Mouse (Mus musculus) layer of hippocampus, postnatal 36 days (tissue): ENCODE measurements around the gene Prkaca. TPM values are rescaled to one million over a fixed set of nuclear protein-coding genes. Genes with fewer than 3 reads are reported as not detected.
A peak's percentile ranks its signal among the peaks of the same experiment; 100 is the strongest.

ENCODE experiments used
- DNase-seq, 2 experiments: peaks; one replicate each; pipeline ENCODE4 v3.0.0; 2022
- microRNA-seq, 2 experiments: library from miRNA; unstranded; fragments of <30 nt; microRNA quantifications; one replicate each; pipeline ENCODE4 v1.2.0; 2021
- total RNA-seq, 2 experiments: library from RNA; stranded (reverse); gene quantifications; 2 replicates each; pipeline ENCODE4 v1.2.3; 2021

The Prkaca gene
- total RNA-seq, 2 experiments from 2014 or later: 239 to 256 TPM

- DNase-seq: peak; percentile 68 to 71
Observed at GRCm38 (mm10) chr8:84039050-84039449, 66.3 kb downstream of the Prkaca start.

DNA sequence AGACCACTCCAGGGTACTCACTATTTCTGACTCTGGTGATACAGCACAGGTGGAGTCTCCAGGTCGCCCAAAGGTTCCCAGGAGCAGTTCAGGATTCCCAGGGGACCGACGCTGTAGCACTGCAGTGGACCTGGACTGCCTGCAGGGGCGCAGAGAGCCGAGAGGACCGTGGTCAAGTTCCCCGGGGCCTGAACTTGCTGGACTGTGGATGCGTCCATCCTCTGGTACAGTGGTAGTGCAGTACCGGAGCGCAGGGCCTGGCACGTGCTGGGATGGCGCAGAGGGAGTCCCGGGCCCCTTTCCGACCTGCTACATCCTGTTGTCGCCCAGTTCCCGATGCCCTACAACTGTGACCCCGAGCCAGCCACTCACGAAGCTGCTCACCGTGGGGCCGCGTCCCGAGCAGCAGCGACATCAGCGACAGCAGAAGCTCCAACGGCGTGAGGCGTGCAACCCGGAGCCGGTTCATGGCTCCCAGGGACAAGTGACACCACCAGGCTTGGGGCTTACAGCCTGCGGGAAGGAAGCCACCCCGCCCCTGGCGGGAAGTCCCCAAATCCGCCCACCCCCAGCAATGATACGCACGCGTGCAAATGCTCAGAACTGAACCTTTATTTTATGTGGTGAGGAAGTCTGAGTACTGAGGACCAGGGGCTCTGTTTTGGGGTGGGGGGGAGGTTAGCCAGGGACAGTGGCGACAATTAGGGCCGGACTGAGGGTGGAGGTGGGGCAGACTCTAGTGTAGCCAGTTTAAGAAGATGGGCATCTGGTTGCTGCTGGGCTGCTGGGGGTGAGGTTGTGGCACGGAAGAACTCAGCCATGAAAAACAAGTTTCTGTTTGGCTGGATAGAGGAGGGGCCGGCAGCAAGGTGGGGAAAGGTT is 69.5 kb downstream of the Prkaca start, which contains the start of gene Il27ra:
Il27ra (minus strand) TSS at position 524 of the 882 bp plus-strand sequence.
- peak; percentile 27 to 29 for DNase-seq

DNA sequence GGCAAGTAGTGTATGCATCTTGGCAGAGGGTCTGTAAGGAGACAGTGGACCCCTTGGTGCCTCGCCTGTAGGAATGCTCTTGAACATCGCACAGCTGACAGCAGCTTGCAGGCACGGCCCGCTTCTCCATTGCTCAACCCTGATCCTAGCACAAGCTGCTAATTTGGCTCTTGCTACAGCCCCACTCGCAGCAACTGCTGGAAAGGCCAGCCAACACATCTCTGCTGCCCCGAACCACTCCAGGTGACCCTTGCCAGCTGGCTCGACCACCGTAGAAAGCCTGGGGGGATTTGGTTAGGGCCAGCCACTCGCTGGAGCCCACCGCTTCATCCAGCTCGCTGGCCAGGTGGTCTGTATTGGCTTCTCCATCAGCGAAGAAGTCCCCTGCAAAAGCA is 70.2 kb downstream of the Prkaca start:
- DNase-seq: no peak

DNA sequence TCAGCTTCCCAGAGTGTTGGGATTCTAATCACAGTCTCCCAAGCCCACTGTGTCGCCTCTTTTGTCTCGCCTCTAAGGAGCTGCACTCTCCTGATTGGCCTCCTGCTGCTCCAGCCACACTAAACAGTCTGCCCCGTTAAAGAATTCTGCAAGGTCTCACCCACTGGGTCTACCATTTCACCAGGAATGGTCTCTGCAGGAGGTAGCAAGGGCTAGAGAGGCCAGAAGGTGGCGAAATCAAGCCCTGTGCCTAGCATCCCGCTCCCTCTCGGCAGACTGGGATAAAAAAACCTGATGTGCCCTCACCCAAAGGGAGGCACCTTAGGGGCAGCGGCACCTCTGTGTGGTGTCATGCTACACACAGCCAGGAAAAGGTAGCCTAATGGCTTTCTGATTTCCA is 71.3 kb downstream of the Prkaca start:
- DNase-seq: no peak

DNA sequence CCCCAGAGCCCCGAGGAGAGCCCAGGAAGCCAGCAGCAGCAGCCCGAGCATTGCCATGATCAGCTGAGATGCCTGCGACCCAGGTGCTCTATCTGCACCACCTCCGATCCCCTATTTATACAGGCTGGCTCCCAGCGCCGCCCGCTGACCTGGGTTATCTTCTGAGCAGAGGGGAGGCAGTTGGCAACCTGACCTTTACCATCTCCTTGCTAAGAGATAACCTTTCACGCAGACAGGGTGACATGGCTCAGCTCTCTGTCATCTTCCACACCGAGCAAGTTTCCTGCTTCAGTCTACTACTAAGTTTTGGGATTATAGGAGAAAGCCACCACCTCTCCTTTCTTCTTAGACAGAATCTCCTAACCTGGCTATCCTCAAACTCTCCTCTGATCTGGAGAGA is 72.1 kb downstream of the Prkaca start, which contains the start of gene Rln3:
Rln3 (minus strand) TSS at position 101 of the 400 bp plus-strand sequence.
- DNase-seq: no peak

Small RNA genes within 50 kb of the gene (microRNA-seq; reads per million reads assigned to microRNA genes)
- gene Gm44330 (0 to 0.21 reads per million in 2 experiments), gene Gm44450 (0 to 0.21 reads per million in 2 experiments), gene Mir1199 (0.60 to 4.7 reads per million in 2 experiments), gene Mir8111 (5.7 to 8.1 reads per million in 2 experiments)

Other genes starting within 250 kb of the Prkaca start
- 1 to 10 TPM; 7.6 to 7.7 TPM for gene Adgre5, start 231.7 kb upstream of the Prkaca start, total RNA-seq
- gene Adgrl1, start 72.9 kb upstream of the Prkaca start, total RNA-seq: 100 to 1,000 TPM; 319 to 321 TPM
- gene Gm10644, start 17.8 kb upstream of the Prkaca start, total RNA-seq: under 1 TPM; 0.43 to 0.47 TPM
- under 1 TPM; 0.32 to 0.48 TPM for gene Asf1b, start 17.5 kb upstream of the Prkaca start, total RNA-seq
- 10 to 100 TPM; 42.1 to 43.1 TPM for gene Samd1, start 24.7 kb downstream of the Prkaca start, total RNA-seq
- under 1 TPM; 0.40 to 0.75 TPM for gene 1700067K01Rik, start 28.5 kb downstream of the Prkaca start, total RNA-seq
- 1 to 10 TPM in 1 of 2 experiments, under 1 TPM in 1; 0.52 to 1.2 TPM for gene 2210011C24Rik, start 39.2 kb downstream of the Prkaca start, total RNA-seq
- 1 to 10 TPM; 2.9 to 4.1 TPM for gene Palm3, start 48.5 kb downstream of the Prkaca start, total RNA-seq
- 1 to 10 TPM; 2.3 to 2.9 TPM for gene Il27ra, start 69.6 kb downstream of the Prkaca start, total RNA-seq
- not detected for gene Rln3, start 72.0 kb downstream of the Prkaca start, total RNA-seq
- gene Gm10643, start 92.1 kb downstream of the Prkaca start, total RNA-seq: 1 to 10 TPM; 4.2 to 4.4 TPM
- gene Rfx1, start 93.8 kb downstream of the Prkaca start, total RNA-seq: 10 to 100 TPM; 24.0 to 30.9 TPM
- gene Dcaf15, start 131.8 kb downstream of the Prkaca start, total RNA-seq: 10 to 100 TPM; 16.7 to 20.9 TPM
- not detected for gene Podnl1, start 153.0 kb downstream of the Prkaca start, total RNA-seq
- 10 to 100 TPM; 58.3 to 64.6 TPM for gene Cc2d1a, start 174.9 kb downstream of the Prkaca start, total RNA-seq
- 1 to 10 TPM; 1.7 to 1.8 TPM for gene 4930432K21Rik, start 175.0 kb downstream of the Prkaca start, total RNA-seq
- gene Nanos3, start 212.2 kb downstream of the Prkaca start, total RNA-seq: 1 to 10 TPM; 2.2 to 4.9 TPM